Mouse (Mus musculus) liver, embryonic 13.5 days (tissue): ENCODE results near the gene Olfr829. TPM values are rescaled to one million over a fixed set of nuclear protein-coding genes. Genes with fewer than 3 reads are reported as not detected.
"Not testable (repeated sequence)": the region's sequence is repeated elsewhere in the genome, so short reads cannot be mapped to it uniquely, and the experiment has no call there.

ENCODE experiments used
- ATAC-seq: fragments of 200-750 bp; cut with Nextera tagmentation; 2 replicates; pipeline ENCODE4 v1.8.0; 2017; ENCODE audit warnings: low read depth, mild to moderate bottlenecking, moderate number of reproducible peaks, moderate library complexity
- DNase-seq: peaks from one replicate; pipeline ENCODE4 v3.0.0; 2022
- H3K27ac ChIP-seq: fragments of 300-500 bp; sonication (generic); 2 replicates; pipeline ENCODE4 v1.5.1; 2015; ENCODE audit warnings: moderate library complexity, mild to moderate bottlenecking, inconsistent platforms
- H3K27me3 ChIP-seq: fragments of 300-500 bp; sonication (generic); 2 replicates; pipeline ENCODE4 v1.6.1; 2015; ENCODE audit warnings: mild to moderate bottlenecking, inconsistent platforms
- H3K36me3 ChIP-seq: fragments of 300-500 bp; sonication (generic); 2 replicates; pipeline ENCODE4 v1.6.1; 2015; ENCODE audit warnings: mild to moderate bottlenecking, inconsistent platforms
- H3K4me1 ChIP-seq: fragments of 300-500 bp; sonication (generic); replicated peaks from 2 replicates; pipeline ENCODE4 v1.6.1; 2015; ENCODE audit warnings: inconsistent platforms
- H3K4me2 ChIP-seq: fragments of 300-500 bp; sonication (generic); 2 replicates; pipeline ENCODE4 v1.6.1; 2015; ENCODE audit warnings: inconsistent platforms, mild to moderate bottlenecking, moderate library complexity
- H3K4me3 ChIP-seq: fragments of 300-500 bp; sonication (generic); replicated peaks from 2 replicates; pipeline ENCODE4 v1.5.1; 2015; ENCODE audit warnings: mild to moderate bottlenecking, inconsistent platforms
- H3K9ac ChIP-seq: fragments of 300-500 bp; sonication (generic); 2 replicates; pipeline ENCODE4 v1.6.1; 2015; ENCODE audit warnings: mild to moderate bottlenecking, inconsistent platforms
- H3K9me3 ChIP-seq: fragments of 300-500 bp; sonication (generic); replicated peaks from 2 replicates; pipeline ENCODE4 v1.6.1; 2016; ENCODE audit warnings: inconsistent platforms
- WGBS: fragments of 180-500 bp; shearing (Covaris S2); methylation state at CpG from one replicate; pipeline ENCODE4 v1.1.7; 2015; ENCODE audit not compliant: insufficient replicate concordance; 5-methylcytosine and 5-hydroxymethylcytosine counted together
- polyA plus RNA-seq: library from polyadenylated mRNA; unstranded; fragments of >200 nt; fragmentation: Nextera tagmentation; extraction: Ambion mirVana; gene quantifications from 2 replicates; pipeline ENCODE4 v1.2.1, GENCODE M21; 2015

Olfr829 gene
- polyA plus RNA-seq = not detected in 2 replicates

- Histone ChIP-seq H3K4me2 (no peak within 1 kb of the TSS), H3K4me1 (no peaks in the 10 kb centered on the region), H3K4me3 (no peak within 1 kb of the TSS), H3K9ac (no peak within 1 kb of the TSS), H3K9me3 (no peaks in the 10 kb centered on the region), H3K36me3 (no peaks in the 10 kb centered on the region), H3K27ac (no peak within 1 kb of the TSS), H3K27me3 (no peaks in the 10 kb centered on the region)
- ATAC-seq = no peak
- 46% methylated on average over 1 of the region's 1 CpGs for WGBS
- no peak for DNase-seq
These were observed at the start of gene Olfr829 for GRCm38 (mm10) chr9:18854633-18855032. Olfr829 (plus strand) TSS chr9:18854933.

GRCm38 (mm10) chr9:18819426-18819825 is 35.3 kb upstream of the Olfr829 start, which contains the start of gene Olfr828:
Olfr828 (minus strand) TSS chr9:18819526.
- H3K9ac ChIP-seq = no peak within 1 kb of the TSS
- ATAC-seq = no peak
- no peak within 1 kb of the TSS for H3K27ac ChIP-seq
- no peaks in the 10 kb centered on the region for H3K9me3 ChIP-seq
- no peaks in the 10 kb centered on the region for H3K4me1 ChIP-seq
- no peak for DNase-seq
- no peaks in the 10 kb centered on the region for H3K27me3 ChIP-seq
- H3K36me3 ChIP-seq = no peaks in the 10 kb centered on the region
- H3K4me2 ChIP-seq = no peak within 1 kb of the TSS
- H3K4me3 ChIP-seq = no peak within 1 kb of the TSS

GRCm38 (mm10) chr9:18874393-18874792 is 19.7 kb downstream of the Olfr829 start, which contains the start of gene Olfr830:
Olfr830 (plus strand) TSS chr9:18874693.
- Histone ChIP-seq H3K9me3 (no peaks in the 10 kb centered on the region), H3K4me1 (no peaks in the 10 kb centered on the region), H3K9ac (no peak within 1 kb of the TSS), H3K4me2 (no peak within 1 kb of the TSS), H3K4me3 (no peak within 1 kb of the TSS), H3K27me3 (no peaks in the 10 kb centered on the region), H3K36me3 (no peaks in the 10 kb centered on the region), H3K27ac (no peak within 1 kb of the TSS)
- DNase-seq = no peak
- no peak for ATAC-seq

GRCm38 (mm10) chr9:18907699-18908098 is 53.0 kb downstream of the Olfr829 start:
- not testable (repeated sequence) for H3K27me3 ChIP-seq, ATAC-seq, DNase-seq, H3K4me3 ChIP-seq, H3K4me1 ChIP-seq, H3K36me3 ChIP-seq, H3K27ac ChIP-seq, H3K4me2 ChIP-seq, H3K9me3 ChIP-seq, H3K9ac ChIP-seq
- 51% methylated on average over 2 of the region's 2 CpGs for WGBS

Other genes with a start within 250 kb of the Olfr829 start
- 0.05 and 0.33 TPM in 2 replicates for gene Muc16, start 180.4 kb upstream of the Olfr829 start, polyA plus RNA-seq
- gene Olfr24, start 90.9 kb upstream of the Olfr829 start, polyA plus RNA-seq = not detected in 2 replicates
- gene Olfr828, start 35.4 kb upstream of the Olfr829 start, polyA plus RNA-seq = not detected in 2 replicates
- not detected in 2 replicates for gene Olfr830, start 19.8 kb downstream of the Olfr829 start, polyA plus RNA-seq
- gene Olfr832, start 82.2 kb downstream of the Olfr829 start, polyA plus RNA-seq = not detected in 2 replicates
- not detected in 2 replicates for gene Olfr834, start 133.1 kb downstream of the Olfr829 start, polyA plus RNA-seq
- gene Olfr835, start 177.8 kb downstream of the Olfr829 start, polyA plus RNA-seq = not detected in 2 replicates